Mouse (Mus musculus) stomach, embryonic 14.5 days (tissue): ENCODE data around the gene Fam214b. TPM values are rescaled to one million over a fixed set of nuclear protein-coding genes. Genes with fewer than 3 reads are reported as not detected.
A peak's percentile ranks its signal among the peaks of the same experiment; 100 is the strongest.

Experiments
- ATAC-seq: fragments of 200-750 bp; cut with Nextera tagmentation; 2 replicates; pipeline ENCODE4 v1.8.0; 2017; ENCODE audit warnings: low read depth, moderate TSS enrichment; ENCODE audit not compliant: insufficient number of reproducible peaks, insufficient read depth, low FRiP score
- H3K27ac ChIP-seq: fragments of 300-500 bp; sonication (generic); 2 replicates; pipeline ENCODE4 v1.5.1; 2014; ENCODE audit warnings: mild to moderate bottlenecking, low read length, moderate library complexity, mixed read lengths
- H3K27me3 ChIP-seq: fragments of 300-500 bp; sonication (generic); 2 replicates; pipeline ENCODE4 v1.6.1; 2014; ENCODE audit warnings: low read length, control low read depth, mixed read lengths; ENCODE audit not compliant: control insufficient read depth, insufficient read depth
- H3K36me3 ChIP-seq: fragments of 300-500 bp; sonication (generic); 2 replicates; pipeline ENCODE4 v1.6.1; 2014; ENCODE audit warnings: mild to moderate bottlenecking, control low read depth, low read length, moderate library complexity, mixed read lengths; ENCODE audit not compliant: control insufficient read depth, insufficient read depth
- H3K4me1 ChIP-seq: fragments of 300-500 bp; sonication (generic); 2 replicates; pipeline ENCODE4 v1.6.1; 2014; ENCODE audit warnings: low read length, control low read depth, mixed read lengths; ENCODE audit not compliant: control insufficient read depth, insufficient read depth
- H3K4me2 ChIP-seq: fragments of 300-500 bp; sonication (generic); replicated peaks from 2 replicates; pipeline ENCODE4 v1.6.1; 2014; ENCODE audit warnings: low read depth, low read length, control low read depth
- H3K4me3 ChIP-seq: fragments of 300-500 bp; sonication (generic); 2 replicates; pipeline ENCODE4 v1.5.1; 2014; ENCODE audit warnings: low read depth, low read length, control low read depth
- H3K9ac ChIP-seq: fragments of 300-500 bp; sonication (generic); replicated peaks from 2 replicates; pipeline ENCODE4 v1.6.1; 2014; ENCODE audit warnings: low read depth, mild to moderate bottlenecking, control low read depth, low read length, moderate library complexity, mixed read lengths
- H3K9me3 ChIP-seq: fragments of 300-500 bp; sonication (generic); 2 replicates; pipeline ENCODE4 v1.6.1; 2016; ENCODE audit warnings: low read depth, low read length, control low read depth; ENCODE audit not compliant: control insufficient read depth
- WGBS: fragments of 180-500 bp; shearing (Covaris S2); extraction: QIAGEN DNeasy Blood & Tissue Kit; methylation state at CpG from one replicate; pipeline ENCODE4 v1.1.7; 2014; 5-methylcytosine and 5-hydroxymethylcytosine counted together
- polyA plus RNA-seq: library from polyadenylated mRNA; unstranded; fragments of >200 nt; fragmentation: Nextera tagmentation; extraction: Ambion mirVana; gene quantifications from 2 replicates; pipeline ENCODE4 v1.2.1, GENCODE M21; 2014

Fam214b gene
- polyA plus RNA-seq, 1 experiment from 2014 or later, result 10.0 TPM

DNA sequence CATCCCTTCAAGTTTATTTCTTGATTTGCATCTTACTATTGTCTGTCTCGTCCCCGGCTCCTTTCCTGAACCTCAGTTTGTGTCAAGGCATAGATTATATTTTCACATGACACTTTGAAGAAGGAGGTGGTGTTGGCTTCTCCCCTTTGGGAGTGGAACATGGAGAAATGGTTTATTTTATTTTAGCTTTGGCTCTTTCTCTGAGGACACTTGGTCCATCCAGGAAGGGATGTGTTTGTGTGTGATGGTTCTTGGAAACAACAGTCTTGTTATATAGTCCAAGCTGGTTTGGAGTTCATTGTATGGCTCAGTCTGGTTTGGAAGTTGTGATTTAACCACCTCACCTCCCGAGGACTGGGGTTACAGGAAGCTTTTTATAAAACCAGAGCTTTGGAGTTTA, 13.7 kb upstream of the Fam214b start:
- ATAC-seq, result no peak
- H3K9ac ChIP-seq, result 0 out of 2 replicates have a peak overlapping the region, but pooled peaks have one; percentile 69
- peak overlapping the region; percentile 70 for H3K4me3 ChIP-seq
- no peaks in the 10 kb centered on the region; the same call in 1 of the 2 replicates for H3K27me3 ChIP-seq
- no peaks in the 10 kb centered on the region for H3K36me3 ChIP-seq
- no peaks in the 10 kb centered on the region for H3K9me3 ChIP-seq
- 0 out of 2 replicates have a peak, but pooled peaks cover 3% of the 10 kb centered on the region for H3K4me1 ChIP-seq
- H3K27ac ChIP-seq, result no peak overlapping the region
- 38% methylated on average over 3 of the region's 3 CpGs for WGBS
- peak overlapping the region; percentile 86 for H3K4me2 ChIP-seq

DNA sequence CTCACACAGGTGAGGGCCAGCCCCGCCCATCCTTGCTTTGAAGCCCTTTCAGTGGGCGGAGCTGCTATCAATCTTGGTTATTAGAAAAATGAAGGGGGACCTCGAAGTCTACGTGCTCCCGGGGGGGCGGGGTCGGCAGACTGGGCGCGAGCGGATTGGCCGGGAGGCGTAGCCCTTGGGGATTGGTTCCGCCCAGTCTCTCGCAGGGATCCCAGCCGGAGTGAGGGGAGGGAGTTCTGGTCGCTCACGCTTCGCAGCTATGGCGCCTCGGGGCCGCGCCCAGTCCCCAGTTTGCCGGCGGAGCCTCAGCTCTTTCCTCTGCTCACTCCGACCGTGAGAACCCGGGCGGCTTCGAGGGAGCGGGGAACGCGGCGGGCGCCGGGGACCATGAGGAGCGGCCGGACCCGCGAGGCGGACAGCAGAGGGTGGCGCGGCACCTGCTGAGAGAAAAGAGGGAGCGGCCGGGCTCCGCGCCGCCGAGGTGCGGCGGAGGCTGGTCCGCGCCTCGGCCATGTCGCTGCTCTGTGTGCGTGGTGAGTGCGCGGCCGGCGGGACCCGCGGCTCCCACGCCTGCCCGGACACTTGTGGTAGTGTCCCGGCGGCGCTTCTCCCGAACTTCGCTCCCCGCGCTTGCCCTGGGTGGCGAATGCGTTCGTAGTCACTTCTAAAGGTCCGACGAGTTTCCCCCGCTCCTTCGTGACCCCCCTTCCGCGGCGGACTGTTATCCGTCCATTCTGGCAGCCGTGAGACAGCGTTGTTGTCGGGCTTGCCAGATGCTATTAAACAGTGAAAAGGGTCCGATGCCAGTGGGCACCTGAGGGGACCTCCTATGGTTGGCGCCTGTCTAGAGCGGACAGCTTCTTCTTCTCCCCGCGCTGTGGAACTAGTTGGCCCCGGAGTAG, 13.0 kb upstream of the Fam214b start, which contains the start of gene Unc13b:
Gene Unc13b, plus strand, starts transcription at position 201 of the 902 bp plus-strand sequence.
- peak within 1 kb of the TSS; percentile 67 for H3K27ac ChIP-seq
- no peaks in the 10 kb centered on the region; the same call in 1 of the 2 replicates for H3K27me3 ChIP-seq
- 0 out of 2 replicates have a peak, but pooled peaks cover 3% of the 10 kb centered on the region for H3K4me1 ChIP-seq
- peak within 1 kb of the TSS; percentile 69 for H3K9ac ChIP-seq
- peak within 1 kb of the TSS; percentile 70 for H3K4me3 ChIP-seq
- no peaks in the 10 kb centered on the region for H3K36me3 ChIP-seq
- ATAC-seq, result peak; percentile 99
- no peaks in the 10 kb centered on the region for H3K9me3 ChIP-seq
- H3K4me2 ChIP-seq, result peak within 1 kb of the TSS; percentile 86
- WGBS, result under 1% methylated on average over 87 of the region's 90 CpGs

GRCm38 (mm10) chr4:43058392-43058752, 12.4 kb upstream of the Fam214b start:
- WGBS, result 22% methylated on average over 8 of the region's 8 CpGs
- Histone ChIP-seq H3K36me3 (no peaks in the 10 kb centered on the region), H3K4me2 (peak overlapping the region; percentile 86), H3K27ac (no peak overlapping the region), H3K27me3 (no peaks in the 10 kb centered on the region; the same call in 1 of the 2 replicates), H3K9me3 (no peaks in the 10 kb centered on the region), H3K4me1 (0 out of 2 replicates have a peak, but pooled peaks cover 3% of the 10 kb centered on the region), H3K4me3 (peak overlapping the region; percentile 70), H3K9ac (no peak overlapping the region)
- no peak for ATAC-seq

DNA sequence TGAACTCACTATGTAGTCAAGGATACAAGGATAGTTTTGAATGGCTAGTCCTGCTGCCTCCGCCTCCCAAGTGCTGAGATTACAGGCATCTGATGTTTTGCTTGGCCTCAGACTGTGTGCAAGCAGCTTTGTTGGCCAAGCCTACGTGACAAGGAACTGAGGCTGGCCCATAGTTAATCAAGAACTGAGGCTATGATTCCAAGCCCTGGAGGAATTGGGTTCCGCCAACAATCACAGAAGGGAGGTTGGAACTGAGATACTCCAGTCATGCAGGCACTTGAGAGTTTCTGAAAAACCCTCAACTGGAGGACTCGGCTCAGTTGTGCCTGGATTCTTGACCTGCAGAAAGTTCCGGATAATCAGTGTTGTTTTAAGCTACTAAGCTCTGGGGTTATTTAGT, 11.6 kb upstream of the Fam214b start:
- no peaks in the 10 kb centered on the region for H3K36me3 ChIP-seq
- no peak overlapping the region for H3K4me2 ChIP-seq
- 92% methylated on average over 5 of the region's 5 CpGs for WGBS
- H3K27me3 ChIP-seq, result no peaks in the 10 kb centered on the region; the same call in 1 of the 2 replicates
- no peaks in the 10 kb centered on the region for H3K9me3 ChIP-seq
- no peak for ATAC-seq
- H3K4me1 ChIP-seq, result 0 out of 2 replicates have a peak, but pooled peaks cover 3% of the 10 kb centered on the region
- H3K4me3 ChIP-seq, result no peak overlapping the region
- no peak overlapping the region for H3K27ac ChIP-seq
- H3K9ac ChIP-seq, result no peak overlapping the region

- Histone ChIP-seq H3K4me3 (no peak overlapping the region), H3K9me3 (no peaks in the 10 kb centered on the region), H3K27me3 (no peaks in the 10 kb centered on the region), H3K4me2 (no peak overlapping the region), H3K9ac (no peak overlapping the region), H3K4me1 (no peaks in the 10 kb centered on the region), H3K36me3 (no peaks in the 10 kb centered on the region), H3K27ac (no peak overlapping the region)
- ATAC-seq, result no peak
- WGBS, result 14% methylated on average over 4 of the region's 4 CpGs
Observed at GRCm38 (mm10) chr4:43052627-43053026, 6.6 kb upstream of the Fam214b start.

DNA sequence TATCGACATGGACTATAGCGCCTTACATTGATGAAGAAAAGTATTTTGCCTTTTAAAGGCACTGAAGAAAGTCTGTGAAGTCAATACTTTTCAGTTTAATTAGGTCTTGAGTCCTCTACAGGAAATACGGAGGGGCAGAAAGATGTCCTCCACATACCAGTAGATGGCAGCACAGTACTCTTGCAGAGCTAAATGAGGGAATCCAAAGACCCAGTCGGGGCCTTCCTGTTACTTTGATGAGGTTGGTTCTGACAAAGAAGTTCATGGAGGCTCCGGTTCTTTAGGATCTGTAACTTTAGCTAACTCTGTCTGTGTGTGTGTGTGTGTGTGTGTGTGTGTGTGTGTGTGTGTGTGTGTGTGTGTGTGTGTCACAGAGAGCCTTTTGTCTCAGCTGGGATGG, 1.2 kb upstream of the Fam214b start:
- Histone ChIP-seq H3K9me3 (no peaks in the 10 kb centered on the region), H3K4me1 (peaks cover 19% of the 10 kb centered on the region), H3K36me3 (no peaks in the 10 kb centered on the region), H3K27me3 (no peaks in the 10 kb centered on the region), H3K9ac (no peak overlapping the region), H3K27ac (no peak overlapping the region), H3K4me2 (0 out of 2 replicates have a peak overlapping the region, but pooled peaks have one; percentile 10), H3K4me3 (no peak overlapping the region)
- ATAC-seq, result no peak
- 6% methylated on average over 5 of the region's 5 CpGs for WGBS

DNA sequence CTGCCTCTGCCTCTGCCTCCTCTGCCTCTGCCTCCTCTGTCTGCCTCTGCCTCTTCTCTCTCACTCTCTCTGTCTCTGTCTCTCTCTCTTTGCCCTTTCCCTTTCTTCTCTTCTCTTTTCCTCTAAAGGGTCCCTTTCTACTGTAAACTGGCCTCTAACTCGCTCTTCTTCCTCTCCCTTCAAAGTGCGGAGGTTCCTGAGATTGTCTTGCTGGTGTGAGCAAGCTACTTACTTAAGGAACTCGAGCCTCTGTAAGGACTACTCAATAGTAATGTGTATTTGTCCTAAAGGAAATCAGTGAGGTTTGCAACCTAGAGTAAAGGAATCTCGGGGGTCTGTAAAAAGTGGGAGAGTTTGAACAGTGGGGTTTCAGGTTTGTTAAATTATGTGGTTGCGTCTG, 587 bp upstream of the Fam214b start:
- no peak overlapping the region for H3K4me3 ChIP-seq
- H3K4me1 ChIP-seq, result peaks cover 19% of the 10 kb centered on the region
- no peaks in the 10 kb centered on the region for H3K9me3 ChIP-seq
- no peak overlapping the region for H3K27ac ChIP-seq
- peak overlapping the region; percentile 10; the same call in 1 of the 2 replicates for H3K4me2 ChIP-seq
- ATAC-seq, result no peak
- WGBS, result 51% methylated on average over 5 of the region's 5 CpGs
- H3K27me3 ChIP-seq, result no peaks in the 10 kb centered on the region
- no peak overlapping the region for H3K9ac ChIP-seq
- H3K36me3 ChIP-seq, result no peaks in the 10 kb centered on the region

DNA sequence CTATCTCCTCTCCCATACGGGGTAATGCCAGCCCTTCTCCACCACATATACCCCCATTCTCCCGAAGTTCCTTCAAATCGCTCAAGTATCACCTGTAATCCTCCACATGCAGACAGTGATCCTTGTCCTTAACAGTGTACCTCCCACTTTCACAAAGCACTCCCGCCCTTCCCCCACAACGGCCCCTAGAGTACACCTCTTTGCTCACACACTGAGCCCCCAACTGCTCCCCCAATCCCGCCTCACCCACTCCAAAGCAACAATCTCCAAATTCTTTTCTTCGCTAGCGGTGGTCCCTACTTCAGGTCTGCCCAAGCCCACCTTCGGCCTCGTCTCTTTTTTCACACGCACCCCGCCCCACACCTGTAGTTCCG, 748 bp downstream of the Fam214b start:
- Histone ChIP-seq H3K4me2 (peak overlapping the region; percentile 72), H3K9ac (no peak overlapping the region; the same call in 1 of the 2 replicates), H3K36me3 (no peaks in the 10 kb centered on the region), H3K9me3 (no peaks in the 10 kb centered on the region), H3K27ac (peak overlapping the region; percentile 52; the same call in 1 of the 2 replicates), H3K4me1 (peaks cover 19% of the 10 kb centered on the region), H3K27me3 (no peaks in the 10 kb centered on the region), H3K4me3 (peak overlapping the region; percentile 47)
- ATAC-seq, result no peak; the same call in 1 of the 2 replicates
- WGBS, result 5% methylated on average over 13 of the region's 13 CpGs
